Mouse (Mus musculus): ENCODE results near the gene Zfp280d.

DNA sequence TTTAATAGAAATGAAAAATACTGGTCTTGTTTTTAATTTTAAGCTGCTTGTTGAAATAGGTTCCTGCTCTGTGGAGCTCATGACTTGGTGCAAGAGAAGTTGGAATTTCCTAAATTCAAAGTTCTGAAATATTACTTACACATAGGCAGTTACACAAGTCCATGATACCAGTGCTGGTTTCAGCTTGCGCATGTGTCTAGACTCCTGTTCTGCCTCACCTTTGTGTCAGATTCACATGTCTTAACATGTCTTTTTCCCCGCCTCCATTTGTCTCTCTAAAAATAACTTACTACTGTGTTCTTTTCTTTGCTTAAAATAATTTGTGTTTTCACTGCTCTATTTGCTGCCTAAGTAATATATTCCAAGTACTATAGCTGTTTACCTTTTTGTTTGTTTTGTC lies 64.5 kb downstream of the Zfp280d start:
- TF ChIP-seq POLR2A (IDR thresholded peaks at IDR 0.05; ENCODE audit: borderline replicate concordance, extremely low read depth, low read depth, low read length) (no peak), CTCF (IDR thresholded peaks at IDR 0.05; ENCODE audit: insufficient read depth, low read length) (no peak)

Measured in lung, adult 2 months (tissue).